Mouse (Mus musculus) intestine, postnatal 0 days (tissue): ENCODE measurements around the gene Iqub. TPM values are rescaled to one million over a fixed set of nuclear protein-coding genes. Genes with fewer than 3 reads are reported as not detected.

Experiments
- ATAC-seq: fragments of 200-750 bp; cut with Nextera tagmentation; 2 replicates; pipeline ENCODE4 v1.8.0; 2017; ENCODE audit warnings: mild to moderate bottlenecking, moderate TSS enrichment, moderate library complexity
- H3K27ac ChIP-seq: fragments of 300-500 bp; sonication (generic); 2 replicates; pipeline ENCODE4 v1.5.1; 2014; ENCODE audit warnings: mild to moderate bottlenecking, low read depth, low read length, moderate library complexity
- H3K27me3 ChIP-seq: fragments of 300-500 bp; sonication (generic); replicated peaks from 2 replicates; pipeline ENCODE4 v1.6.1; 2014; ENCODE audit warnings: low read length, mixed read lengths; ENCODE audit not compliant: control insufficient read depth, insufficient read depth
- H3K36me3 ChIP-seq: fragments of 300-500 bp; sonication (generic); 2 replicates; pipeline ENCODE4 v1.6.1; 2014; ENCODE audit warnings: mild to moderate bottlenecking, moderate library complexity; ENCODE audit not compliant: control insufficient read depth, insufficient read depth
- H3K4me1 ChIP-seq: fragments of 300-500 bp; sonication (generic); replicated peaks from 2 replicates; pipeline ENCODE4 v1.6.1; 2014; ENCODE audit warnings: antibody characterized with exemption, low read length, mixed read lengths; ENCODE audit not compliant: control insufficient read depth, insufficient read depth
- H3K4me2 ChIP-seq: fragments of 300-500 bp; sonication (generic); replicated peaks from 2 replicates; pipeline ENCODE4 v1.6.1; 2014; ENCODE audit warnings: low read depth, mild to moderate bottlenecking, moderate library complexity
- H3K4me3 ChIP-seq: fragments of 300-500 bp; sonication (generic); 2 replicates; pipeline ENCODE4 v1.5.1; 2014; ENCODE audit warnings: low read depth, low read length
- H3K9ac ChIP-seq: fragments of 300-500 bp; sonication (generic); 2 replicates; pipeline ENCODE4 v1.6.1; 2014; ENCODE audit warnings: mild to moderate bottlenecking, low read depth, low read length
- H3K9me3 ChIP-seq: fragments of 300-500 bp; sonication (generic); 2 replicates; pipeline ENCODE4 v1.6.1; 2016; ENCODE audit warnings: mixed run types; ENCODE audit not compliant: control insufficient read depth
- CTCF ChIP-seq: sonication (generic); IDR thresholded peaks from 2 replicates; pipeline ENCODE4 v1.5.1; 2016; ENCODE audit warnings: low read depth, mild to moderate bottlenecking, control low read depth, antibody characterized with exemption, moderate library complexity
- WGBS: fragments of 180-500 bp; shearing (Covaris S2); extraction: QIAGEN DNeasy Blood & Tissue Kit; methylation state at CpG from one replicate; pipeline ENCODE4 v1.1.7; 2014; 5-methylcytosine and 5-hydroxymethylcytosine counted together
- polyA plus RNA-seq: library from polyadenylated mRNA; unstranded; fragments of >200 nt; fragmentation: Nextera tagmentation; extraction: Ambion mirVana; gene quantifications from 2 replicates; pipeline ENCODE4 v1.2.1, GENCODE M21; 2015

Gene Iqub
- polyA plus RNA-seq, result 0.05 and 0.08 TPM in 2 replicates

DNA sequence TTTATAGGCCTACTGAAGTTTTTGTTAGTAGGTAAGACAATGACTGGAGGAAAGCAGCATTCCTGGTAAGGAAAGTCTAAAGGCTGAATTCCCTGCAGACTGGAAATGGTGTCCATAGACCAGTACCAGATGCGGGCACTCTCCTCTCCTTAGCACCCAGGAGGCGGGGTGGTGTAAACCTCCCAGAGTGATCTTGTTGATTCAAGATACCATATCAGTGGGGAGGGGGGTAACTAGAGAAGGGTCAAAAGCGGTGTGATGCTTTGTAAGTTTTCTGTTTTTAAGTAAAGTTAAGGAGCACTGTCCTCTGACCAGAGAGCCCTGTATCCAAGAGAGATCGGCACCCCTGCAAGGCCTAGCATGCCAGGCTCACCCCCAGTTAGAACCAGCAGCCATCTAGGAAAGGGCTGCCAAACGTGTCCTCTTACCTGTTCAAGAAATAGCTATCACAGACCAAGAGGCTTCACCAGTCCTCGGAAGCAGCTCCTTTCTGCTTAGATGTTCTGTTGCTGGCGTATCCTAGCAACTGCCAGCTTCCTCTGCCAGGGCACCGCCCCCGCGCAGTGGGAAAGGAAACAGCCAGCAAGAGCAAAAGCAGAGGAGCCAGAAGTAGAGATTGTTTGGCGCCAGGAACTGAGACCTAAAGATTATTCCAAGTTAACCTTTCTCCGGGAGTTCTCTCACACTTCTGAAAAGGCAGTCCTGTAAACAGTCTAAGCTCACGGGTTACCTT lies at the start of gene Iqub:
TSS of gene Iqub (minus strand) at position 516 of the 733 bp plus-strand sequence.
- H3K27ac ChIP-seq, result no peak within 1 kb of the TSS
- WGBS, result 20% methylated on average over 13 of the region's 13 CpGs
- H3K4me1 ChIP-seq, result no peaks in the 10 kb centered on the region; the same call in 1 of the 2 replicates
- no peak within 1 kb of the TSS for H3K9ac ChIP-seq
- H3K4me2 ChIP-seq, result no peak within 1 kb of the TSS
- H3K4me3 ChIP-seq, result no peak within 1 kb of the TSS
- no peaks in the 10 kb centered on the region for H3K9me3 ChIP-seq
- no peaks in the 10 kb centered on the region for H3K27me3 ChIP-seq
- H3K36me3 ChIP-seq, result peaks cover 13% of the 10 kb centered on the region
- no peak for ATAC-seq
- TF ChIP-seq CTCF, result no peak

DNA sequence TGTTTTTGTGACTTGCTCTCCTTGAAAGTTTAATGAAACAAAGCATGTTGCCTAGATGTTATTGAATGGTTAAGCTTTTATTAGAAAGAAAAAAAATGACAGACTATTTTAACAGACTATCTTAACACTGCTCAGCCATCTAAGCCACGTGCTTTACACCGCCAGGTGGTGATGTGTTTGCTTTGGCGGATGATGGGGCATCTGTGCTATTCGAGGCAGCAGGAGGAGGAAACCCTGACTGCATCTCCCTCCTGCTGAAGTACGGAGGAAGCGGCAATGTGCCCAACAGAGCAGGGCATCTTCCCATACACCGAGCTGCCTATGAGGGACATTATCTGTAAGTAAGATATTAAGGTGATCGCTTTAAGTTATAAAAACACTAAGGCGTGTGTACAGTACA lies 49.2 kb upstream of the Iqub start:
- no peak overlapping the region for H3K4me3 ChIP-seq
- TF ChIP-seq CTCF, result no peak
- no peak for ATAC-seq
- H3K36me3 ChIP-seq, result no peaks in the 10 kb centered on the region
- no peaks in the 10 kb centered on the region for H3K9me3 ChIP-seq
- WGBS, result 70% methylated on average over 9 of the region's 9 CpGs
- no peak overlapping the region for H3K4me2 ChIP-seq
- no peaks in the 10 kb centered on the region for H3K27me3 ChIP-seq
- no peak overlapping the region for H3K9ac ChIP-seq
- H3K4me1 ChIP-seq, result no peaks in the 10 kb centered on the region
- H3K27ac ChIP-seq, result no peak overlapping the region

DNA sequence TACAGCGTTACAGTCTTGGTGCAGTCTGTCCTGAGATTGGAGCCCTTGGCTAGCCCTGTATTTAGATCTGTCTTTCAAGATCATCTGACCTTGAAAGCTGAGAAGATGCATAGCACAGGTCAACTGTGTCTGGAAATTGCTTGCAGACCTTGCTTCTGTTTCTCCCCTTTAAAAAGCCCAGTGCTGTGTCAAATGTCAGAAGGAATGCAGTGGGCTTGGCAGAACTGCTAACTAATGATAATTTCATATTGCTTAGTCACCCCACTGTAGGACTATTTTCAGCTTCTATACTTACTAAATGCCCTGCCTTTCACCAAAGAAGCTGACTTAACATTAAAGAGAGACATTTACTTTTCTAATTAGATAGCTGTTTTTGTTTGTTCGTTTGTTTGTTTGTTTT lies 40.6 kb upstream of the Iqub start:
- H3K36me3 ChIP-seq, result no peaks in the 10 kb centered on the region
- no peak overlapping the region for H3K4me2 ChIP-seq
- no peak overlapping the region for H3K9ac ChIP-seq
- 82% methylated on average over 2 of the region's 2 CpGs for WGBS
- no peak overlapping the region for H3K27ac ChIP-seq
- no peak for ATAC-seq
- no peak for TF ChIP-seq CTCF
- H3K27me3 ChIP-seq, result no peaks in the 10 kb centered on the region
- no peaks in the 10 kb centered on the region for H3K4me1 ChIP-seq
- no peak overlapping the region for H3K4me3 ChIP-seq
- H3K9me3 ChIP-seq, result no peaks in the 10 kb centered on the region

DNA sequence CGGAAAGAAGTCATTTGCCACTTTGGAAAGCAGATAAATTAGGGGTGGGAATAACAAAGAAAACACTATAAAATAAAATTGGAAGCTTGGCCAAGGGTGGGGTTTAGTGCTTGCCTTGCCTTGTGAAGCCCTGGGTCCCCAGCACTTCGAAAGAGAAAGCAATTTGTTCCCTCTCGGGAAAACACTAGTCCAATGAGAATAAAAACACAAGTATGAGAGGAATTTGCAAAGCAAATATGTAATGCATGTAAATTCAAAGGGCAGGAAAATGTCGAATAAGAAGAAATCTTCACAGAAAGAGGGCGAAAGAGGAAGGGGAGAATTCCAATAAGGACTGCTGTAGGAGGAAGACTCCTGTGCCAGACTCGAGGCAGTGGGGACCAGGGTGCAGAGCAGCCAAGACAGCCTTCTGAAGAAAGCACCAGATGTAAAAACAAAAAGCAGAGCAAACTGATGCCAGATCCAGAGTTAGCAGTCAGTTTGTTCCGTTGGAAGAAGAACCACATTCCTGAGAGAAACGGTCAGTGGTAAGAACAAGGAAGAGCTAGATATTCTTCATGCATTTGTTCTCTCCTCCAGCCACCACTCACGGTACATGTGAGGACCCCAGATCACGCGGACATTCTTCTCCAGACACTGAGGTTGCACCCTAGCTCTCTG lies 39.7 kb upstream of the Iqub start:
- Histone ChIP-seq H3K27ac (no peak overlapping the region), H3K27me3 (no peaks in the 10 kb centered on the region), H3K4me3 (0 out of 2 replicates have a peak overlapping the region, but pooled peaks have one; percentile 7), H3K4me1 (no peaks in the 10 kb centered on the region), H3K9me3 (no peaks in the 10 kb centered on the region), H3K4me2 (peak overlapping the region; percentile 40), H3K36me3 (no peaks in the 10 kb centered on the region), H3K9ac (no peak overlapping the region)
- TF ChIP-seq CTCF, result no peak
- WGBS, result 48% methylated on average over 11 of the region's 11 CpGs
- no peak for ATAC-seq

DNA sequence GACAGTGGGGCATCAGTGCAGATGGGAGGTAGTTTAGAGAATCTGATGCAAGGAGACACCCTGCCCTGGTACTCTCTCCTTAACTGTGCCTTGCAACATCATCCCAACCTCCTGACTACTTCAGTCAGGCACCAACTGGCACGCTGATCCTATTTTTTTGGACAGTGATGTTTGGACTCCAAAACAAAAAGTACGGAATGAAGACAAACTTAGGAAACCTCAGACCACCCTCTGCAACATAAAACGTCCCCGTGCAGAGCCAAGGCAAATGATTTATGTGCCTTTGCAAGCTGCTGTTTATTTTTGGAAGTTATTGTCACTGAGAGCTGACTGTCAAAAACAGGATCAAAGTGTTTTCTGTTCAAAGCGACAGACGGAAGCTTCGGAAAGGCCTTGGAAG lies 37.2 kb upstream of the Iqub start:
- no peak for ATAC-seq
- Histone ChIP-seq H3K4me2 (no peak overlapping the region), H3K4me1 (no peaks in the 10 kb centered on the region), H3K9ac (no peak overlapping the region), H3K4me3 (no peak overlapping the region), H3K27ac (no peak overlapping the region), H3K27me3 (no peaks in the 10 kb centered on the region), H3K36me3 (no peaks in the 10 kb centered on the region), H3K9me3 (no peaks in the 10 kb centered on the region)
- WGBS, result 48% methylated on average over 7 of the region's 7 CpGs
- TF ChIP-seq CTCF, result no peak

DNA sequence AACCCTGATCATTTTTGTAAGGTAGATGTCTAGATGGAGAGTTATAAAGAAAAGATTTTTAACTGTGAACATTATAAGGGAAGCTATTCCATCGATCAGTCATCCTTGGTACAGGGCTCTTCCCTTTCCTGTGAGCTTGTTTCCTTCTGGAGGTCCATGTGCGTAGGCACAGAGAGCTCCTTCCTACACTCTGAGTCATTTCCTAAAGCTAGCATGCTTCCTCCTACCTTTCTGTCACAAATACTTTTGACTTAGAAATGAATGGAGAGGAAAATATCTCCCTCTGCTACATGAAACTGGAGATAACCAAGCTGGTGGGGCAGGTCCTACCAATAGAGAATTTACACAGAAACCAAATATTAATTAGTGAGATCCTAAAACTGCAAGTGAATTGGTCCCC lies 34.9 kb upstream of the Iqub start:
- H3K4me3 ChIP-seq, result no peak overlapping the region
- no peak for TF ChIP-seq CTCF
- no peaks in the 10 kb centered on the region for H3K36me3 ChIP-seq
- no peak overlapping the region for H3K27ac ChIP-seq
- no peaks in the 10 kb centered on the region for H3K4me1 ChIP-seq
- ATAC-seq, result no peak
- no peak overlapping the region for H3K4me2 ChIP-seq
- no peaks in the 10 kb centered on the region for H3K9me3 ChIP-seq
- H3K9ac ChIP-seq, result no peak overlapping the region
- H3K27me3 ChIP-seq, result no peaks in the 10 kb centered on the region
- 81% methylated on average over 2 of the region's 2 CpGs for WGBS
